Mouse (Mus musculus) CH12.LX (cell line): ENCODE data around the gene Scel. TPM values are rescaled to one million over a fixed set of nuclear protein-coding genes. Genes with fewer than 3 reads are reported as not detected.
A peak's percentile ranks its signal among the peaks of the same experiment; 100 is the strongest.

Experiments used
- DNase-seq: peaks from one replicate; pipeline ENCODE4 v3.0.0-alpha.2; 2013; ENCODE audit errors: extremely low read depth
- H3K27ac ChIP-seq: 2 replicates; pipeline ENCODE4 v1.5.1; 2012; ENCODE audit warnings: low read depth, mild to moderate bottlenecking, control low read depth, moderate library complexity; ENCODE audit not compliant: insufficient read depth
- H3K27me3 ChIP-seq: replicated peaks from 2 replicates; pipeline ENCODE3; 2012; ENCODE audit warnings: inconsistent platforms
- H3K36me3 ChIP-seq, 2 experiments: replicated peaks in 1 of 2; 2 replicates each; pipeline versions ENCODE3 to v1.6.1; 2012; ENCODE audit warnings: inconsistent platforms in 1 of 2, low read length in 1 of 2, mild to moderate bottlenecking in 1 of 2, mixed read lengths in 1 of 2, moderate library complexity in 1 of 2; ENCODE audit not compliant: control insufficient read depth in 1 of 2, insufficient read depth in 1 of 2
- H3K4me1 ChIP-seq, 2 experiments: 2 replicates each; pipeline ENCODE4 v1.6.1; 2012; ENCODE audit warnings: inconsistent platforms in 1 of 2, moderate library complexity in 1 of 2; ENCODE audit not compliant: insufficient read depth in 2 of 2, control insufficient read depth in 1 of 2
- H3K4me2 ChIP-seq: 2 replicates; pipeline ENCODE4 v1.6.1; 2012; ENCODE audit warnings: low read depth, mild to moderate bottlenecking, control low read depth; ENCODE audit not compliant: poor library complexity, insufficient read depth, severe bottlenecking
- H3K4me3 ChIP-seq, 3 experiments: fragments of 150-350 bp in 1 of 3; sonication (generic) in 1 of 3; replicated peaks in 1 of 3; 2 replicates each; pipeline versions ENCODE3 to v1.5.1; 2011 to 2012; ENCODE audit warnings: low read depth in 2 of 3, low read length in 2 of 3, mild to moderate bottlenecking in 2 of 3, moderate library complexity in 2 of 3, control low read depth in 1 of 3, improper control_type of control experiment in 1 of 3, inconsistent platforms in 1 of 3, mixed read lengths in 1 of 3; ENCODE audit not compliant: poor library complexity in 1 of 3
- H3K79me2 ChIP-seq: replicated peaks from 2 replicates; pipeline ENCODE4 v1.6.1; 2012; ENCODE audit warnings: mild to moderate bottlenecking, moderate library complexity; ENCODE audit not compliant: control insufficient read depth, poor library complexity, insufficient read depth, severe bottlenecking; ENCODE audit errors: extremely low read depth
- H3K9ac ChIP-seq: 2 replicates; pipeline ENCODE4 v1.6.1; 2012; ENCODE audit warnings: low read depth, mild to moderate bottlenecking, control low read depth, moderate library complexity; ENCODE audit not compliant: insufficient read depth
- H3K9me3 ChIP-seq: replicated peaks from 2 replicates; pipeline ENCODE3; 2012; ENCODE audit warnings: low read length, inconsistent platforms, mixed read lengths
- CHD2 ChIP-seq: IDR thresholded peaks from 2 replicates; pipeline ENCODE4 v1.6.1; 2011; ENCODE audit warnings: low read length, improper control_type of control experiment
- CTCF ChIP-seq, 2 experiments: IDR thresholded peaks in 1 of 2; conservative IDR thresholded peaks in 1 of 2; 2 replicates each; pipeline ENCODE4 v1.5.1; 2011 to 2012; ENCODE audit warnings: low read depth in 2 of 2, low read length in 2 of 2, improper control_type of control experiment in 1 of 2, inconsistent platforms in 1 of 2, mild to moderate bottlenecking in 1 of 2, moderate library complexity in 1 of 2
- ELF1 ChIP-seq: IDR thresholded peaks from 2 replicates; pipeline ENCODE4 v1.6.1; 2014; ENCODE audit warnings: low read depth, mild to moderate bottlenecking, inconsistent platforms, low read length, improper control_type of control experiment
- ETS1 ChIP-seq: conservative IDR thresholded peaks from 2 replicates; pipeline ENCODE4 v1.6.1; 2012; ENCODE audit warnings: low read depth, mild to moderate bottlenecking, inconsistent platforms, low read length, improper control_type of control experiment, moderate library complexity
- JUND ChIP-seq: conservative IDR thresholded peaks from 2 replicates; pipeline ENCODE4 v1.6.1; 2011; ENCODE audit warnings: low read depth, low read length, improper control_type of control experiment
- MAFK ChIP-seq: IDR thresholded peaks from 2 replicates; pipeline ENCODE4 v1.6.1; 2011; ENCODE audit warnings: low read length, improper control_type of control experiment; ENCODE audit not compliant: insufficient replicate concordance
- MAX ChIP-seq: IDR thresholded peaks from 2 replicates; pipeline ENCODE4 v1.6.1; 2011; ENCODE audit warnings: low read length, improper control_type of control experiment
- MAZ ChIP-seq: IDR thresholded peaks from 2 replicates; pipeline ENCODE4 v1.6.1; 2012; ENCODE audit warnings: low read depth, mild to moderate bottlenecking, inconsistent platforms, low read length, improper control_type of control experiment, moderate library complexity
- MEF2A ChIP-seq: IDR thresholded peaks from 2 replicates; pipeline ENCODE4 v1.6.1; 2014; ENCODE audit warnings: low read depth, mild to moderate bottlenecking, inconsistent platforms, low read length, improper control_type of control experiment, borderline replicate concordance
- MXI1 ChIP-seq: IDR thresholded peaks from 2 replicates; pipeline ENCODE4 v1.6.1; 2011; ENCODE audit warnings: mild to moderate bottlenecking, low read depth, low read length, improper control_type of control experiment
- MYC ChIP-seq: IDR thresholded peaks from 2 replicates; pipeline ENCODE4 v1.6.1; 2011; ENCODE audit warnings: low read depth, mild to moderate bottlenecking, improper control_type of control experiment, low read length
- NELFE ChIP-seq: IDR thresholded peaks from 2 replicates; pipeline ENCODE4 v1.6.1; 2011; ENCODE audit warnings: low read depth, low read length, improper control_type of control experiment
- PAX5 ChIP-seq: IDR thresholded peaks from 2 replicates; pipeline ENCODE4 v1.6.1; 2012; ENCODE audit warnings: low read length, inconsistent platforms, mixed read lengths
- POLR2AphosphoS2 ChIP-seq: IDR thresholded peaks from 2 replicates; pipeline ENCODE4 v1.6.1; 2011; ENCODE audit warnings: low read depth, low read length, improper control_type of control experiment
- RAD21 ChIP-seq: IDR thresholded peaks from 2 replicates; pipeline ENCODE4 v1.6.1; 2011; ENCODE audit warnings: low read depth, mild to moderate bottlenecking, low read length, improper control_type of control experiment, moderate library complexity
- RCOR1 ChIP-seq: conservative IDR thresholded peaks from 2 replicates; pipeline ENCODE4 v1.6.1; 2012; ENCODE audit warnings: low read depth, mild to moderate bottlenecking, inconsistent platforms, low read length, improper control_type of control experiment
- TBP ChIP-seq: conservative IDR thresholded peaks from 2 replicates; pipeline ENCODE4 v1.6.1; 2011; ENCODE audit warnings: low read depth, low read length, improper control_type of control experiment
- UBTF ChIP-seq: IDR thresholded peaks from 2 replicates; pipeline ENCODE4 v1.6.1; 2012; ENCODE audit warnings: low read depth, mild to moderate bottlenecking, inconsistent platforms, low read length, improper control_type of control experiment, moderate library complexity
- USF1 ChIP-seq: IDR thresholded peaks from 2 replicates; pipeline ENCODE4 v1.6.1; 2014; ENCODE audit warnings: low read depth, mild to moderate bottlenecking, inconsistent platforms, low read length, improper control_type of control experiment
- ZC3H11A ChIP-seq: IDR thresholded peaks from 2 replicates; pipeline ENCODE4 v1.6.1; 2012; ENCODE audit warnings: low read depth, mild to moderate bottlenecking, inconsistent platforms, low read length, improper control_type of control experiment
- ZMIZ1 ChIP-seq: IDR thresholded peaks from 2 replicates; pipeline ENCODE4 v1.6.1; 2012; ENCODE audit warnings: low read depth, mild to moderate bottlenecking, inconsistent platforms, low read length, improper control_type of control experiment
- ZNF384 ChIP-seq: IDR thresholded peaks from 2 replicates; pipeline ENCODE4 v1.6.1; 2012; ENCODE audit warnings: low read depth, low read length, improper control_type of control experiment, inconsistent platforms
- dilution Hi-C: fragments of 300-500 bp; cut with MboI; formaldehyde crosslinking; loops from 2 replicates; pipeline ENCODE4 v1.14.3; 2020; ENCODE audit warnings: low sequenced_read_pairs; ENCODE audit not compliant: extremely low pct_unique_long_range_greater_than_20kb, extremely low pct_ligation_motif_present
- in situ Hi-C: fragments of 300-500 bp; cut with MboI; formaldehyde crosslinking; loops from 3 replicates; pipeline ENCODE4 v1.14.3; 2019; ENCODE audit warnings: low sequenced_read_pairs, low pct_ligation_motif_present, low pct_unique_long_range_greater_than_20kb, mixed read lengths
- polyA plus RNA-seq: library from polyadenylated mRNA; unstranded; fragments of >175 nt; gene quantifications from 2 replicates; pipeline ENCODE4 v1.2.1, GENCODE M21; 2012; ENCODE audit warnings: low read depth; ENCODE audit not compliant: insufficient read length
- total RNA-seq, 2 experiments: library from RNA; depleted of rRNA; stranded (reverse); fragments of 300-350 nt in 1 of 2; fragments of >200 nt in 1 of 2; gene quantifications; 2 replicates each; pipeline ENCODE4 v1.2.3; 2012 to 2014

Scel gene
- total and polyA plus RNA-seq, 3 experiments, result 0.04 to 0.31 (median 0.31) TPM

- no peaks in the 10 kb centered on the region for H3K9me3 ChIP-seq
- no peak overlapping the region for H3K9ac ChIP-seq
- dilution Hi-C loops, result no loop called here
- H3K27me3 ChIP-seq, result peaks cover 1% of the 10 kb centered on the region
- H3K36me3 ChIP-seq, result no peaks in the 10 kb centered on the region
- no peak overlapping the region for H3K27ac ChIP-seq
- peaks cover 3 to 28% of the 10 kb centered on the region in 2 experiments; a peak in 3 of 4 replicates for H3K4me1 ChIP-seq
- in situ Hi-C loops, result no loop called here
- no peak overlapping the region for H3K4me3 ChIP-seq
- no peak for DNase-seq
- no peak overlapping the region for H3K4me2 ChIP-seq
- H3K79me2 ChIP-seq, result peaks cover 22% of the 10 kb centered on the region
- TF ChIP-seq USF1 (no peak), ELF1 (no peak), NELFE (no peak), CHD2 (no peak), MYC (no peak), RAD21 (no peak), PAX5 (no peak), MXI1 (no peak), ZNF384 (peak; percentile 20; the same call in 1 of the 2 replicates)
- TF ChIP-seq, all 38 proteins: peak for 1
Observed at GRCm38 (mm10) chr14:103648623-103649255, 135.6 kb downstream of the Scel start.

- peaks cover 1% of the 10 kb centered on the region for H3K27me3 ChIP-seq
- H3K4me1 ChIP-seq, result peaks cover 3 to 28% of the 10 kb centered on the region in 2 experiments; a peak in 3 of 4 replicates
- TF ChIP-seq RCOR1, result 0 out of 2 replicates have a peak, but pooled peaks have one; percentile 8
- no peak for TF ChIP-seq TBP
- peak; percentile 9; the same call in 1 of the 2 replicates for TF ChIP-seq MAZ
- 0 out of 2 replicates have a peak, but pooled peaks have one; percentile 16 for TF ChIP-seq MXI1
- no peaks in the 10 kb centered on the region for H3K9me3 ChIP-seq
- in situ Hi-C loops (no loop called here), dilution Hi-C loops (no loop called here)
- no peak overlapping the region for H3K4me3 ChIP-seq
- H3K27ac ChIP-seq, result no peak overlapping the region
- H3K36me3 ChIP-seq, result no peaks in the 10 kb centered on the region
- H3K9ac ChIP-seq, result no peak overlapping the region
- no peak for DNase-seq
- peak overlapping the region; percentile 60; the same call in 1 of the 2 replicates for H3K4me2 ChIP-seq
- H3K79me2 ChIP-seq, result peaks cover 22% of the 10 kb centered on the region
Observed at GRCm38 (mm10) chr14:103649302-103649701, 136.2 kb downstream of the Scel start.

GRCm38 (mm10) chr14:103649896-103650334 lies 136.8 kb downstream of the Scel start, which contains the start of gene Slain1:
TSS of gene Slain1 (plus strand) at chr14:103650228.
- Histone ChIP-seq H3K27ac (peak within 1 kb of the TSS; percentile 62), H3K4me2 (peak within 1 kb of the TSS; percentile 92), H3K36me3 (no peaks in the 10 kb centered on the region), H3K4me3 (peak within 1 kb of the TSS; percentile 58 to 88 (median 75)), H3K79me2 (peaks cover 27% of the 10 kb centered on the region), H3K9ac (peak within 1 kb of the TSS; percentile 18), H3K27me3 (peaks cover 1% of the 10 kb centered on the region), H3K9me3 (no peaks in the 10 kb centered on the region), H3K4me1 (peaks cover 3 to 34% of the 10 kb centered on the region in 2 experiments; a peak in 3 of 4 replicates)
- dilution Hi-C loops, result no loop called here
- DNase-seq, result peak; percentile 92
- in situ Hi-C loops, result no loop called here
- TF ChIP-seq PAX5, result no peak
- TF ChIP-seq MAX, result peak; percentile 57
- no peak for TF ChIP-seq CHD2
- peak; percentile 5; the same call in 1 of the 2 replicates for TF ChIP-seq MXI1
- peak; percentile 99 for TF ChIP-seq UBTF
- TF ChIP-seq MEF2A, result peak; percentile 64; the same call in 1 of the 2 replicates
- TF ChIP-seq POLR2AphosphoS2, result no peak
- no peak for TF ChIP-seq ETS1
- TF ChIP-seq ZMIZ1, result peak; percentile 81
- TF ChIP-seq MAZ, result peak; percentile 77; the same call in 1 of the 2 replicates
- TF ChIP-seq MAFK, result no peak
- no peak for TF ChIP-seq ZC3H11A
- TF ChIP-seq NELFE, result peak; percentile 77
- no peak for TF ChIP-seq JUND
- TF ChIP-seq CTCF (conservative IDR thresholded peaks at IDR 0.05 in 1 of 2, IDR thresholded peaks at IDR 0.05 in 1 of 2; ENCODE audit: low read depth in 2 of 2, low read length in 2 of 2), result no peak
- TF ChIP-seq RCOR1, result peak; percentile 19; the same call in 1 of the 2 replicates
- no peak for TF ChIP-seq ZNF384
- TF ChIP-seq MYC, result no peak
